Mouse (Mus musculus): ENCODE data around the gene Cacna1g.

GRCm38 (mm10) chr11:94482738-94483137 is 8.7 kb upstream of the Cacna1g start:
- TF ChIP-seq GATA1 (IDR thresholded peaks at IDR 0.05; ENCODE audit: borderline replicate concordance, low read length) (no peak), FLI1 (IDR thresholded peaks at IDR 0.05; ENCODE audit: low read length) (no peak)

Data from megakaryocyte, embryonic 14.5 days (primary cell).